Mouse (Mus musculus) intestine, embryonic 14.5 days (tissue): Measurements from ENCODE around the gene Mast1. TPM values are rescaled to one million over a fixed set of nuclear protein-coding genes. Genes with fewer than 3 reads are reported as not detected.

Experiments
- ATAC-seq: fragments of 200-750 bp; cut with Nextera tagmentation; replicated peaks from 2 replicates; pipeline ENCODE4 v1.8.0; 2017; ENCODE audit warnings: low read depth, moderate number of reproducible peaks, moderate TSS enrichment, moderate library complexity; ENCODE audit not compliant: low FRiP score, low TSS enrichment
- DNase-seq: peaks from one replicate; pipeline ENCODE4 v3.0.0-alpha.2; 2018; ENCODE audit warnings: low spot score
- H3K27ac ChIP-seq: fragments of 300-500 bp; sonication (generic); 2 replicates; pipeline ENCODE4 v1.5.1; 2014; ENCODE audit warnings: low read depth, mild to moderate bottlenecking, control low read depth
- H3K27me3 ChIP-seq: fragments of 300-500 bp; sonication (generic); replicated peaks from 2 replicates; pipeline ENCODE4 v1.6.1; 2014; ENCODE audit warnings: low read length, control low read depth; ENCODE audit not compliant: control insufficient read depth, insufficient read depth
- H3K36me3 ChIP-seq: fragments of 300-500 bp; sonication (generic); 2 replicates; pipeline ENCODE4 v1.6.1; 2014; ENCODE audit warnings: low read length, control low read depth; ENCODE audit not compliant: control insufficient read depth, insufficient read depth
- H3K4me1 ChIP-seq: fragments of 300-500 bp; sonication (generic); replicated peaks from 2 replicates; pipeline ENCODE4 v1.6.1; 2014; ENCODE audit warnings: low read length, control low read depth, mixed read lengths; ENCODE audit not compliant: control insufficient read depth, insufficient read depth
- H3K4me2 ChIP-seq: fragments of 300-500 bp; sonication (generic); 2 replicates; pipeline ENCODE4 v1.6.1; 2014; ENCODE audit warnings: low read length
- H3K4me3 ChIP-seq: fragments of 300-500 bp; sonication (generic); 2 replicates; pipeline ENCODE4 v1.5.1; 2014; ENCODE audit warnings: low read depth, low read length, control low read depth, mixed read lengths
- H3K9ac ChIP-seq: fragments of 300-500 bp; sonication (generic); 2 replicates; pipeline ENCODE4 v1.6.1; 2014; ENCODE audit warnings: mild to moderate bottlenecking, low read length
- H3K9me3 ChIP-seq: fragments of 300-500 bp; sonication (generic); 2 replicates; pipeline ENCODE4 v1.6.1; 2016; ENCODE audit warnings: low read length, control low read depth; ENCODE audit not compliant: control insufficient read depth
- WGBS: fragments of 180-500 bp; shearing (Covaris S2); extraction: QIAGEN DNeasy Blood & Tissue Kit; methylation state at CpG from one replicate; pipeline ENCODE4 v1.1.7; 2014; 5-methylcytosine and 5-hydroxymethylcytosine counted together
- polyA plus RNA-seq: library from polyadenylated mRNA; unstranded; fragments of >200 nt; fragmentation: Nextera tagmentation; extraction: Ambion mirVana; gene quantifications from 2 replicates; pipeline ENCODE4 v1.2.1, GENCODE M21; 2014

Mast1 gene
- 2.3 and 2.6 TPM in 2 replicates for polyA plus RNA-seq

DNA sequence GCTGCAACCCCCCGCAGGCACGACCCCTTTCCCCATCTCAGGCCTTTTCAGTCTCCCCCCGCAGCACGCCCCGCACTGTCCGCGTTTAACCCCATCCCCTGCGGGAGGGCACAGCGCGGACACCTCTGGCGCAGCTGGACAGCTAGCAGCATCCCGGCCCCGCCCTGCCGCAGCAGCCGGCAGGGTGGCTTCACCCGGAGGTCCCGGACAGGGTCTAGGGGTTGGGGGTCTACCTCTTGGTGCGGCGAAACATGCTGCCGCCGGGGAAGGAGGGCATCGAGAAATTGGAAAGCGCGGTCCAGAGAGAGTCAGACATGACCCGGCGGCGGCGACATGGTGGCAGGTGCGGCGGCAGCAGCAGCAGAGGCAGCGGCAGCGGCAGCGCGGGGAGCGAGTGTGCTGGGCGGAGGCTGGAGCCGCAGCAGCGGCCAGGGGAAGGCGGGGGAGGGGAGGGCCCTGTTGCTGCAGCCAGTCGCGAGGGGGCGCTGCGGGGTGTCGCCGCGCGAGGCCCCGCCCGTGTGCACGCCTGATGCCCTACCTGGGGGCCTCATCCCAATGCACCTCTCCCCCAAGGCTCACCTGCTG is at the start of gene Mast1:
Gene Mast1, minus strand, starts transcription at position 398 of the 585 bp plus-strand sequence.
- peaks cover 10% of the 10 kb centered on the region for H3K4me1 ChIP-seq
- peaks cover 61% of the 10 kb centered on the region for H3K27me3 ChIP-seq
- H3K4me2 ChIP-seq = peak within 1 kb of the TSS; percentile 62
- H3K4me3 ChIP-seq = peak within 1 kb of the TSS; percentile 39
- H3K27ac ChIP-seq = no peak within 1 kb of the TSS
- under 1% methylated on average over 49 of the region's 50 CpGs for WGBS
- H3K9ac ChIP-seq = peak within 1 kb of the TSS; percentile 17; the same call in 1 of the 2 replicates
- DNase-seq (peak; percentile 78), ATAC-seq (peak; percentile 56; the same call in 1 of the 2 replicates)
- H3K36me3 ChIP-seq = no peaks in the 10 kb centered on the region
- H3K9me3 ChIP-seq = no peaks in the 10 kb centered on the region

DNA sequence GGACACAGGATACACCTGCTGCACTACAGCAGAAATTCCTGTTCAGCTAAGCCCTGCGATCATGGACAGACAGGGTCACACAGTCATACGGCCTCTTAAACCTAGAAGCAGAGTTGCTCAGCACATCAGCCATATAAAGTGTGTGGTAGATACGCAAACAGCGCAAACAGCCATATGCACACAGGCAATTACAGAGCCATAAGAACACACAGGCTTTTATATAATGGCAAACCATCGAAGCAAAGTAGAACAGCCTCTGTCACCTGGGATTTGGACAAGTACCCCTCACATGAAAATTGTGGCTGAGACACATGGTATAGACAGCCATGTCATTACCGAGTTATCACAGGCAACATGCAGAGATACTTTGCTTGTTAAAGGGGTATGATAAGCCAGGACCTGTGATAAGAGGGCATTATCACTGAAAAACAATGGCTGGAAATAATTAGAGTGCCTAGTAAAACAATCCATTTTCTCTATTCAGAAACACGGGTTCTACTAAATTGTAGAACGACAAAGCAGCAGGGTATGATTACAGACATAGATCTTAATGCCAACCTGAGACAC is 49.3 kb upstream of the Mast1 start:
- Histone ChIP-seq H3K9me3 (no peaks in the 10 kb centered on the region), H3K4me2 (peak overlapping the region; percentile 98), H3K27ac (peak overlapping the region; percentile 85), H3K36me3 (no peaks in the 10 kb centered on the region), H3K27me3 (0 out of 2 replicates have a peak, but pooled peaks cover 11% of the 10 kb centered on the region), H3K4me1 (peaks cover 28% of the 10 kb centered on the region), H3K9ac (no peak overlapping the region; the same call in 1 of the 2 replicates), H3K4me3 (peak overlapping the region; percentile 48)
- 32% methylated on average over 8 of the region's 8 CpGs for WGBS
- ATAC-seq (no peak), DNase-seq (peak; percentile 69)

DNA sequence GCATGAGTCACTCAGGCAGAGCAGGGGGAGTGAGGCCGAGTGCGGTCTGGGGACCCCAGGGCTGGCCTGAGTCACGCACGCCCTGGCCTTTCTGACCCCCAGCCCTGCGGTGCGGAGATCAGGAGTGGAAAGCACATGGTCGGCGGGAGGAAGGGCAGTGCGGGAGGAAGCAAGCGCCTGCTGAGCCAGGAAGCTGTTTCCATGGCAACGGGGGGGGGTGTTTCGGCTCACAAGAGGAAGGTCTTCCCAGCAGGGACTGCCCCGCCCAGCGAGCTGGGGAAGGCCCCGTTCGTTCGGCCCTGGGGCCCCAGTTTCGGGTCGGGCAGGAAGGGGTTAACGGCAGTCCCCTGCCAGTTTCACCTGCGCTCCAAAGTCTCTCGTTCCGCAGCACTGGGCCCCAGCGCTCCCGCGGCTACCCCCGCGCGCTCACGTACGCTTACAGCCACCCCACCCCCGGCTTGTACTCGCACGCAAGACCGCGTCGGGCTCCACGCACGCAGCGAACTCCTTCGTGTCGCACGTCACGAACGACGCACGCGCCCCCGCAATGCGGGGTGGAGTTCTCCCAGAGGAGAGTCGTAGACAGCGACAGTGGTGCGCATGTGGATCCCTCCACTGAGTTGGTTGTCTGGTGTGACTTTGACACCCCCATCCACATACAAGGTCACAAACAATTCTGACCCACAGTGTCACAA is 48.7 kb upstream of the Mast1 start:
- Histone ChIP-seq H3K4me3 (peak overlapping the region; percentile 48), H3K9me3 (no peaks in the 10 kb centered on the region), H3K4me2 (peak overlapping the region; percentile 98), H3K27me3 (0 out of 2 replicates have a peak, but pooled peaks cover 11% of the 10 kb centered on the region), H3K4me1 (peaks cover 34% of the 10 kb centered on the region), H3K27ac (peak overlapping the region; percentile 85), H3K9ac (peak overlapping the region; percentile 59), H3K36me3 (no peaks in the 10 kb centered on the region)
- under 1% methylated on average over 53 of the region's 53 CpGs for whole genome bisulfite sequencing
- ATAC-seq = peak; percentile 42
- peak; percentile 89 for DNase-seq

- Histone ChIP-seq H3K27ac (peak overlapping the region; percentile 85), H3K4me3 (peak overlapping the region; percentile 48), H3K4me2 (peak overlapping the region; percentile 98), H3K36me3 (no peaks in the 10 kb centered on the region), H3K27me3 (0 out of 2 replicates have a peak, but pooled peaks cover 11% of the 10 kb centered on the region), H3K9me3 (no peaks in the 10 kb centered on the region), H3K4me1 (peaks cover 41% of the 10 kb centered on the region), H3K9ac (peak overlapping the region; percentile 59)
- ATAC-seq (no peak), DNase-seq (no peak)
- WGBS = 2% methylated on average over 23 of the region's 23 CpGs
Observed at GRCm38 (mm10) chr8:84985049-84985683, 48.0 kb upstream of the Mast1 start.

GRCm38 (mm10) chr8:84984294-84985048 is 47.3 kb upstream of the Mast1 start:
- peak overlapping the region; percentile 98 for H3K4me2 ChIP-seq
- H3K9ac ChIP-seq = 0 out of 2 replicates have a peak overlapping the region, but pooled peaks have one; percentile 59
- no peak for DNase-seq
- no peaks in the 10 kb centered on the region for H3K36me3 ChIP-seq
- H3K9me3 ChIP-seq = no peaks in the 10 kb centered on the region
- H3K4me1 ChIP-seq = peaks cover 44% of the 10 kb centered on the region
- 0 out of 2 replicates have a peak, but pooled peaks cover 11% of the 10 kb centered on the region for H3K27me3 ChIP-seq
- 4% methylated on average over 16 of the region's 16 CpGs for WGBS
- H3K27ac ChIP-seq = peak overlapping the region; percentile 85; the same call in 1 of the 2 replicates
- peak overlapping the region; percentile 48 for H3K4me3 ChIP-seq
- no peak for ATAC-seq

DNA sequence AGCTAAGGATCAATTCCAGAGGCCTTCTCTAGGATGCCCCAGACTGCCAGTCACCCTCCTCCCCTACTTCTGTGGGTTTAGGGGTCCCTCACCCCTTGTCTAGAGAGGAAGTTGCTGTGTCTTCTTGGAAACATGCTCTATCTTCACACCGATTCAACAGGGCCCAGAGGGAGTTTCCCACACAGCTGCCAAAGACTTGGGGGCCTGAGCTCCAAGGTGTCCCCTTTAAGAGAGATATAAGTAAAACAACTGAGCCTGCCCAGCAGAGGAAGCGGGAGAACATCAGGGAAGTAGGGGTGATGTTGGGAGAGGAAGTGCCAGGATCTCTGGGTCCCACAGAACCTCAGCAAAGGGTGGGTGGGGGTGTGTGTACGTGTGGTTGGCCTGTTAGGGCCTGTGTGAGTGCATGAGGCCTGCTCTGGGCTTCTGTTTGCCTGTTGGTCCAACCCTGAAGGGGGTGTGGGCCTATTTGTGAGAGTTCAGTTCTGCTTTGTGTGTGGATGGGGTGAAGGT is 45.4 kb upstream of the Mast1 start:
- ATAC-seq (no peak), DNase-seq (no peak)
- Histone ChIP-seq H3K27ac (no peak overlapping the region), H3K4me1 (peaks cover 55% of the 10 kb centered on the region), H3K27me3 (0 out of 2 replicates have a peak, but pooled peaks cover 14% of the 10 kb centered on the region), H3K9ac (no peak overlapping the region), H3K4me3 (no peak overlapping the region), H3K9me3 (no peaks in the 10 kb centered on the region), H3K36me3 (no peaks in the 10 kb centered on the region), H3K4me2 (no peak overlapping the region)
- 68% methylated on average over 3 of the region's 3 CpGs for WGBS

DNA sequence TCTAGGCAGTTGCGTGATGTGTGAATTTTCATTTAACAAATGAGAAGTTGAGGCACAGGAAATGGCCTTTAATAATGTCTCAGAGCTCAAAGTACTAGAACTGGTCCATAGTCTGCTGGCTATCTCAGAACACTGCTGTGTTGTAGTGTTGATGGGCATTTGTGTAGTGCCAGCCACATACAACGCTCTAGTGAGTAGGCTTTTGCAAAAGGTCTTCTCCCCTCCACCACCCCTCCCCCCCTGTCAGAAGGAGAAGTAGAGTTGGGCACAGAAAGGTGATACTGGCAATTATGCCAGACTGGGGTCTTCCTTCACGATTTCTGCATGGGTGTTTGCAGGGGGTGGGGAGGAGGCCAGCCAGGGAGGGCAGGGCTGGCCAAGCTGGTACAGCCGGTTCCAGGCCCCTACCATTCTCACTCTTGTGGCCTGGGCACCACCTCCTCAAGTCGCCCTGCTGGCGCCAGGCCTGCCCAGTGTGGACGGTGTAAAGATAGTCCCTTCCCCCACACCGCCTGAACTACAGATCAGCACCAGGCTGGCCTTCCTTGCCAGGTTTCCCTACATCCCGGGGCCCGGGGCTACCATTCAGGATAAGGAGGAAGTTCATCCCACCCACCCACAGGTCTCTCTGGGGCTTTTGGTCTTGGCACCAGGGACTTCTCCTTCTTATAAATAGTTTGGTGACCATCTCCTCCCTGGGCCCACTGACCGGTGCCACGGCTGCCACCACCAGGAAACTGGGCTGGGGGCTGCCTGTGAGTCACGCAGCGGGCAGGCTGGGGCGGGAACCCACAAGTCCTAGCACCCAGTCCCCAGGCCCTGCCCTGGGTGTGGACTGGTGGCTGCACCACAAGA is 44.7 kb upstream of the Mast1 start:
- Histone ChIP-seq H3K36me3 (no peaks in the 10 kb centered on the region), H3K9ac (no peak overlapping the region), H3K27me3 (peaks cover 18% of the 10 kb centered on the region), H3K4me2 (no peak overlapping the region), H3K4me1 (peaks cover 61% of the 10 kb centered on the region), H3K9me3 (no peaks in the 10 kb centered on the region), H3K4me3 (no peak overlapping the region), H3K27ac (0 out of 2 replicates have a peak overlapping the region, but pooled peaks have one; percentile 77)
- 77% methylated on average over 15 of the region's 15 CpGs for WGBS
- ATAC-seq (no peak), DNase-seq (no peak)
